Mouse (Mus musculus): ENCODE measurements around the gene Srm.

DNA sequence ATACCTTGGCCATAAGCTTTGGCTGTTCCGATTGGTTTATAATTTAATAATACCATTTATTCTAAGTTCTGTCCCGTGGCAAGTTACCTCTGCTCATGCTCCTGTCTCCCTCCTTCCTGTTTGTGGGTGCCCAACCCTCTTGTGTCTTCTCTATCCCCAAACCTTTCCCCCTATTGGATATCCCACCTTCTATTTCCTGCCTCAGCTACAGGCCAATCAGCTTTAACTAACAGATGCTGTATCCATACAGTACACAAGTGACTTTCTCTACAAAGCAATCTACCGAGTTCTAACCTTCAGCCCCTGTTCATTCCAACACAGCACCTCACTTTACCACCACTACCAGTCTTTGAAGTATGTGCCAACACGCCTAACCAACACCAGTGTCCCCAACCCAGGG lies 32.3 kb downstream of the Srm start:
- TF ChIP-seq POLR2A (IDR thresholded peaks at IDR 0.05; ENCODE audit: control insufficient read depth, extremely low read depth, insufficient read depth, low read length, poor library complexity) (no peak), CTCF (IDR thresholded peaks at IDR 0.05; ENCODE audit: borderline replicate concordance, control insufficient read depth, extremely low read depth, insufficient read depth, low read length, poor library complexity) (no peak)

Data from thymus, adult 2 months (tissue).